Mouse (Mus musculus) liver, postnatal 0 days (tissue): ENCODE measurements at regions not wholly inside any gene's neighbourhood (a gene's known extent, or its start where the extent isn't known, plus 50 kb on each side); places are given as distances from the start of the nearest gene placed in this dataset.

Source experiments
- ATAC-seq: fragments of 200-750 bp; cut with Nextera tagmentation; 2 replicates; pipeline ENCODE4 v1.8.0; 2017; ENCODE audit warnings: mild to moderate bottlenecking, moderate library complexity
- DNase-seq: peaks from one replicate; pipeline ENCODE4 v3.0.0-alpha.2; 2016
- H3K27ac ChIP-seq: fragments of 300-500 bp; sonication (generic); 2 replicates; pipeline ENCODE4 v1.5.1; 2014; ENCODE audit warnings: antibody characterized with exemption, moderate library complexity, mild to moderate bottlenecking, low read depth
- H3K27me3 ChIP-seq: fragments of 300-500 bp; sonication (generic); 2 replicates; pipeline ENCODE4 v1.6.1; 2014; ENCODE audit warnings: low read length, control low read depth, mixed read lengths; ENCODE audit not compliant: insufficient read depth
- H3K36me3 ChIP-seq: fragments of 300-500 bp; sonication (generic); replicated peaks from 2 replicates; pipeline ENCODE4 v1.6.1; 2014; ENCODE audit warnings: mild to moderate bottlenecking, control low read depth, low read length, moderate library complexity, mixed read lengths; ENCODE audit not compliant: insufficient read depth
- H3K4me1 ChIP-seq: fragments of 300-500 bp; sonication (generic); 2 replicates; pipeline ENCODE4 v1.6.1; 2014; ENCODE audit warnings: antibody characterized with exemption, mild to moderate bottlenecking, control low read depth; ENCODE audit not compliant: insufficient read depth
- H3K4me2 ChIP-seq: fragments of 300-500 bp; sonication (generic); 2 replicates; pipeline ENCODE4 v1.6.1; 2014; ENCODE audit warnings: low read depth, mild to moderate bottlenecking, low read length, moderate library complexity, mixed read lengths
- H3K4me3 ChIP-seq: fragments of 300-500 bp; sonication (generic); 2 replicates; pipeline ENCODE4 v1.5.1; 2014; ENCODE audit warnings: low read depth, low read length
- H3K9ac ChIP-seq: fragments of 300-500 bp; sonication (generic); replicated peaks from 2 replicates; pipeline ENCODE4 v1.6.1; 2014; ENCODE audit warnings: mild to moderate bottlenecking, moderate library complexity
- H3K9me3 ChIP-seq: fragments of 300-500 bp; sonication (generic); 2 replicates; pipeline ENCODE4 v1.6.1; 2016; ENCODE audit warnings: mild to moderate bottlenecking, control low read depth, low read length, mixed read lengths
- CTCF ChIP-seq: sonication (generic); IDR thresholded peaks from 2 replicates; pipeline ENCODE4 v1.5.1; 2016; ENCODE audit warnings: antibody characterized with exemption, low read depth
- EP300 ChIP-seq: IDR thresholded peaks from 2 replicates; pipeline ENCODE4 v1.6.1; 2016; ENCODE audit warnings: antibody characterized with exemption, low read depth, mild to moderate bottlenecking
- WGBS: fragments of 180-500 bp; shearing (Covaris S2); extraction: QIAGEN DNeasy Blood & Tissue Kit; methylation state at CpG from one replicate; pipeline ENCODE4 v1.1.7; 2014; ENCODE audit not compliant: insufficient replicate concordance; 5-methylcytosine and 5-hydroxymethylcytosine counted together

- 73% methylated on average over 4 of the region's 4 CpGs for WGBS
- H3K9ac ChIP-seq, result no peak overlapping the region
- H3K9me3 ChIP-seq, result no peaks in the 10 kb centered on the region
- TF ChIP-seq EP300, result no peak
- no peak for TF ChIP-seq CTCF
- H3K27me3 ChIP-seq, result no peaks in the 10 kb centered on the region
- no peaks in the 10 kb centered on the region for H3K36me3 ChIP-seq
- H3K4me3 ChIP-seq, result no peak overlapping the region
- 0 out of 2 replicates have a peak, but pooled peaks cover 3% of the 10 kb centered on the region for H3K4me1 ChIP-seq
- H3K27ac ChIP-seq, result no peak overlapping the region
- no peak overlapping the region for H3K4me2 ChIP-seq
- ATAC-seq, result no peak
- DNase-seq, result no peak
These were observed 197.9 kb downstream of the Hlx start for GRCm38 (mm10) chr1:184534511-184534910.

DNA sequence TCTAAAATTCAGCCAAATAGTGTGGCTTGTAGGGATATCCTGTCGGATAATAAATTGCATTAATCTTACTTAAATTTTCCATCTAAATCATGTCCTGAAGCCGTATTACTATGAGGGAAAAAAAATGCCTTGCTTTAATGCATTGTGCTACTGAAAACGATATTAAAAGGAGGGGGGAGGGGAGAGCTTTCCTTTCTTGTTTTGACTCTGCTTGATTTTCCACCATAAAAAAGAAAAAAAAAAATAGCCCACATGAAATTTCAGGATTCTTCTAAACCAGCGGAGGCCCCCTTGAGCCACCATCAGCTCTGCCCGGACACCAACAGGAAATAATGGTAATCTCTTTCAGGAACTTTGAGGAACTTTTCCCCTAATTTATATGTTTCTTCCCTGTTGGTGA lies 198.5 kb downstream of the Hlx start:
- 58% methylated on average over 5 of the region's 5 CpGs for WGBS

GRCm38 (mm10) chr1:184532488-184533055 lies 199.8 kb downstream of the Hlx start:
- H3K4me3 ChIP-seq, result no peak overlapping the region
- no peak for DNase-seq
- WGBS, result 64% methylated on average over 8 of the region's 8 CpGs

More for the DNA sequence above, 198.5 kb downstream of the Hlx start:
- TF ChIP-seq EP300, result no peak
- TF ChIP-seq CTCF, result no peak
- H3K9ac ChIP-seq, result no peak overlapping the region
- H3K4me3 ChIP-seq, result no peak overlapping the region
- H3K36me3 ChIP-seq, result no peaks in the 10 kb centered on the region
- ATAC-seq (no peak), DNase-seq (no peak)
- H3K9me3 ChIP-seq, result no peaks in the 10 kb centered on the region
- H3K27ac ChIP-seq, result no peak overlapping the region
- H3K27me3 ChIP-seq, result no peaks in the 10 kb centered on the region
- no peak overlapping the region for H3K4me2 ChIP-seq
- 0 out of 2 replicates have a peak, but pooled peaks cover 3% of the 10 kb centered on the region for H3K4me1 ChIP-seq

DNA sequence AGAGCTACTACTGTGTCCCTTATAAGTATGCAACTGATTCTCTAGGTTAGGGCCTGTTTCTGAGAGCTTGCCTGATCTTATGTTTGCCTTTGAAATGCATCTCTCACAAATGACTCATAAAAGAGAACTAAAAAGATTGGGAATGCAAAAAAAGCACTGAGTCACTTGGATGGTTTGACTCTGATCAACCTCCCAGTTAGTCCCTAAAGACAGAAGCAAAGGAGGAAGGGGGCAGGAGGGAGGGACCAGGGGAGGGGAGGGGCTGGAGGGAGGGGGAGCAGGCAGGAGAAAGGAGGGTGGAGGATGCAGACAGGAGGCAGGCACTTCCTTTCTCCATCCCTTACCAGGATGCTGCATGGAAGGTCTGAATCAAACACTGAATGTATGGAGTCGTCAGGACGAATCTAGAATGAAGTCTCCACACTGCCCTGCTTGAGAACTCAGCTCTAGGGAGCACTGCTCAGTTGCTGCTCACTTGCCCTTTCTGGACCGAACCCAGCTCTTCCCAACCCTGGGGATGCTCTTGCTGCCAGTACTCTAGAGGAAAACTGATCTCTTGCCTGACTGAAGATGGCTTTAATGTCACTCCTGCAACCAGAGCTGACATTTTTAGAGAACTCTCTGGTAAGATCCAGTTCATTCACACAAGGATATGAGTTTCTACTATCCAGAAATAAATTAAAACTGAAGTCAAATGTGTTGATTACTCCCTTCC lies 201.7 kb downstream of the Hlx start:
- WGBS, result 49% methylated on average over 3 of the region's 3 CpGs
- no peak for ATAC-seq

More at GRCm38 (mm10) chr1:184532488-184533055, 199.8 kb downstream of the Hlx start:
- H3K27ac ChIP-seq, result no peak overlapping the region
- no peak for ATAC-seq
- H3K4me2 ChIP-seq, result no peak overlapping the region
- H3K4me1 ChIP-seq, result 0 out of 2 replicates have a peak, but pooled peaks cover 3% of the 10 kb centered on the region
- no peaks in the 10 kb centered on the region for H3K9me3 ChIP-seq
- no peaks in the 10 kb centered on the region for H3K36me3 ChIP-seq
- no peaks in the 10 kb centered on the region for H3K27me3 ChIP-seq
- H3K9ac ChIP-seq, result no peak overlapping the region
- TF ChIP-seq CTCF, result no peak
- no peak for TF ChIP-seq EP300

DNA sequence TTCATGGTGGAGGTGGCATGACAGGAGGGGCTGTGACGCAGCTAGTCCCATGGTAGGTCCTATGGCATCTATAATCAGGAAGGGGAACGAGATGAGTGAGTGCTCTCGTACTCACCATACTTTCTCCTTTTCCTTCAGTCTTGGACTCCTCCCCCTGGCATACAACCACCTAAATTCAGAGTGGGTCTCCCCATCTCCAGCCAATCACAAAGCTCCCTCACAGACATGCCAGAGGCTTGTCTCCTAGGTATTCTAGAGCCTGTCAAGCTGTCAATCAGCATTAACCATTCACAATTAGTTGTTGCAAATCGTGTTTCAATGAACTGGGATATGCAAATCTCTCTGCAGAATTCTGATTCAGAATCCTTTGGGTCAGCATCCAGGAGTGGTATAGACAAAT lies 206.7 kb downstream of the Hlx start:
- TF ChIP-seq EP300 (no peak), CTCF (no peak)
- no peak overlapping the region for H3K27ac ChIP-seq
- H3K36me3 ChIP-seq, result no peaks in the 10 kb centered on the region
- no peak overlapping the region for H3K9ac ChIP-seq
- H3K27me3 ChIP-seq, result no peaks in the 10 kb centered on the region
- H3K4me3 ChIP-seq, result no peak overlapping the region
- no peaks in the 10 kb centered on the region for H3K4me1 ChIP-seq
- WGBS, result 79% methylated on average over 4 of the region's 4 CpGs
- ATAC-seq (no peak), DNase-seq (no peak)
- H3K4me2 ChIP-seq, result no peak overlapping the region
- H3K9me3 ChIP-seq, result no peaks in the 10 kb centered on the region

More for the DNA sequence above, 201.7 kb downstream of the Hlx start:
- Histone ChIP-seq H3K4me3 (no peak overlapping the region), H3K27ac (no peak overlapping the region), H3K36me3 (no peaks in the 10 kb centered on the region), H3K4me1 (0 out of 2 replicates have a peak, but pooled peaks cover 3% of the 10 kb centered on the region), H3K4me2 (no peak overlapping the region), H3K9me3 (no peaks in the 10 kb centered on the region), H3K9ac (no peak overlapping the region), H3K27me3 (no peaks in the 10 kb centered on the region)
- no peak for DNase-seq
- no peak for TF ChIP-seq CTCF
- no peak for TF ChIP-seq EP300

DNA sequence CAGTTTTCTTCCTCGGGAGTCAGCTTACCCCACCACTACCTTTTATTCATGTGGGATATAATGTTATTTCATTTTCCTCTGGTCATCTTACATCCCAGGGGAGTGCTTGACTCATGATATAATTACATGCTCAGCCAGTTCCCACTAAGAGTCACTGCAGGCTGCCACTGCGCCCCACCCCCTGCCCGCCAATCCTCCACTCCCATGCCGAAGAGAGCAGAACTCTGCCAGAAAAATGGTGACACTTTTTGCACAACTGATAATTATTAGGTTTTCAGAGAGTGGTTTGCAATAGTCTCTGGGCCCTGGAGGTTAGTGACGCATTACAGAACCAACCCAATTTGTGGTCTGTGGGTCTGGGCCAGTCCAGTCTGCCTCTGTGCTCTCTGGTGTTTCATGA lies 212.9 kb downstream of the Hlx start:
- ATAC-seq, result no peak
- DNase-seq, result no peak
- no peaks in the 10 kb centered on the region for H3K4me1 ChIP-seq
- TF ChIP-seq CTCF, result no peak
- TF ChIP-seq EP300, result no peak
- WGBS, result 84% methylated on average over 5 of the region's 5 CpGs
- no peak overlapping the region for H3K9ac ChIP-seq
- no peak overlapping the region for H3K4me3 ChIP-seq
- H3K9me3 ChIP-seq, result no peaks in the 10 kb centered on the region
- no peaks in the 10 kb centered on the region for H3K36me3 ChIP-seq
- H3K27ac ChIP-seq, result no peak overlapping the region
- no peak overlapping the region for H3K4me2 ChIP-seq
- no peaks in the 10 kb centered on the region for H3K27me3 ChIP-seq
